Mouse (Mus musculus) bone marrow, adult 2 months (tissue): ENCODE data around the gene Cdkl1.

ENCODE experiments used
- CTCF ChIP-seq: fragments of 200-500 bp; IDR thresholded peaks from 2 replicates; pipeline ENCODE4 v1.5.1; 2011; ENCODE audit warnings: low read length, control low read depth; ENCODE audit not compliant: control insufficient read depth, insufficient read depth
- POLR2A ChIP-seq: fragments of 200-500 bp; IDR thresholded peaks from 2 replicates; pipeline ENCODE4 v1.6.1; 2011; ENCODE audit warnings: low read depth, mild to moderate bottlenecking, control low read depth, low read length, borderline replicate concordance; ENCODE audit not compliant: control insufficient read depth

- TF ChIP-seq POLR2A (no peak), CTCF (no peak)
Observed at GRCm38 (mm10) chr12:69768841-69769240, 22.2 kb downstream of the Cdkl1 start.
